Mouse (Mus musculus): Measurements from ENCODE around the gene Bach1.

- TF ChIP-seq POLR2A (IDR thresholded peaks at IDR 0.05; ENCODE audit: borderline replicate concordance, extremely low read depth, low read depth, low read length) (no peak), CTCF (IDR thresholded peaks at IDR 0.05; ENCODE audit: insufficient read depth, low read length) (no peak)
Measured at GRCm38 (mm10) chr16:87724826-87725225, 26.1 kb downstream of the Bach1 start.
